Mouse (Mus musculus): ENCODE data around the gene 1700020A23Rik. TPM values are rescaled to one million over a fixed set of nuclear protein-coding genes. Genes with fewer than 3 reads are reported as not detected.

1700020A23Rik gene
- polyA plus RNA-seq (2014; fragmentation: Illumina TruSeq; extraction: RNeasy Lipid Tissue Mini Kit (QIAGEN cat#74804); ENCODE audit: low read depth, low replicate concordance): not detected

DNA sequence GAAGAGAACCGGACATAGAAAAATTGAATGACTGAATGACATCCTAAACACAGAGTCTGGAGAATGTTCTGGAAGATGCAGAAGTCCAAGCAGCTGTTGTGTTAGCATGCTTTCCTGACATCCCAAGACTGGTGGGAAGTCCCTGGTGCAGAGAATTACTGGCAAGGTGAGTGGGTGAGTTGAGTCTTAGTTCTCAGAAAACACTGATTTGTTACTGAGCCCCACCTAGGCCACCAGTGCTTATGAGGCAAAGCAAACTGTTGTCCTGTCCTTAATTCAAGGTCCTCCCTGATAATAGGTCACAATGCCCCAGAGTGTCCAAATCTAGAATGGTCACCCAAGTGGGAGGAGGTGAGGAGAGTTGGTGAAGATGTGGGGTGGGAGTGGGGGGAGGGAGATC lies at the start of gene 1700020A23Rik, which contains the start of gene Gm28372:
1700020A23Rik (plus strand) TSS at position 321 of the 400 bp plus-strand sequence.
Gm28372 (plus strand) TSS at position 301 of the 400 bp plus-strand sequence.

DNA sequence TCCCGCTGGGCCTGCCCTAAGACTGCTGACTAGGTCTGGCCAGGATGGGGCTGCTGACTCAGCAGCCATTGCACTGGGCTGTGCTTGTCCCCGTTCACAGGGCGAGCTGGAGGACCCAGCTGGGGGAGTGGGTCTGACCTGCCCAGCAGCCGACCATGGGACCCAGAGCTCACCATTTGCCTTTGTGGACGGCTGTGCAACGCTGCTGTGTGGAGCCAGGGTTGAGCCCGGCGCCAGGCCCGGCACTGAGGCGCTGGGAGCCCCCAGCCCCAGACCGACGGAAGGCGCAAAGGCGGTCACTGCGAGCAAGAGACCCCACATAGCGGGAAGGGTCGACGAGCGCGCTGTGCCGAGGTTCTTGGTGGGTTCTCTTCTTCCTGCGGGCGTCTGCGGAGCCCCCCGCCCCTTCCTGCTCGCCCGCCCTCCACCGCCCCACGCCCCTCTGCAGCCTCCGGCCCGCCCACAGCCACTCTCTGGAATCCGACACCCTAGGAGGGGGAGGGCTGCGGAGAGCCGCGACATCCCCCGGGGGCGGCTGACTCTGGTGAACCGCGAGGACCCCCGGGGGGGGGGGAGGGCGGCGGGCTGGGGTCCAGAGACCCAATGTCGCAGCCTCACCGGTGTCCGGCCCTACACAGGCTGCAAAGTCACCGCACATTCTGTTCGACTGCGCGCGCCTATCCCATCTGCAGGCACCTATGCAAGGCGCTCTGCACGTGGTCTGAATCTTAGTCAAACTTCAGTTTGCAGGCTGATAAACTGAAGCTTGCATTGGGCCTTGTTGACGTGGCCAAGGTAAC lies 7.7 kb upstream of the 1700020A23Rik start, which contains the start of gene Cpxm1:
Cpxm1 (minus strand) TSS at position 389 of the 800 bp plus-strand sequence.

DNA sequence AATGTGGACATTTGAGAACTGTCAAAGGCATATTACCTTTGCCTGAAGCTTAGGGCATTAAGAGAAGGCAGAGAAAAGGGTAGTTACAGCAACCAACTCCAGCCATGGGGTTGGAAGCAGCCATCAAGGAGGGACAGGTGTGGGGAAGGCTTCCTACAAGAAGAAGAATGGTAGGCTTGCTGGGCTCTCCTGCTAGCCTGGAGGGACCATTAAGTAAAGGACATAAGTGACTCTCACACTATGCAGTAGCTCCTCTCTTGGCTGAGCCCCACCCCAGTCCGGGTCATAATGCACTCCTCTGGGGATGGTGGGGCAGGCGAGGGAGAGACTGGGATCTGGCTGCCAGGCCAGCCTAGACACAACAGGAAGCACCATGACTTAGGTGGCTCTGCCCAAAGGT lies 1.1 kb downstream of the 1700020A23Rik start, which contains the start of gene Tmem239:
Tmem239 (plus strand) TSS at position 301 of the 400 bp plus-strand sequence.

DNA sequence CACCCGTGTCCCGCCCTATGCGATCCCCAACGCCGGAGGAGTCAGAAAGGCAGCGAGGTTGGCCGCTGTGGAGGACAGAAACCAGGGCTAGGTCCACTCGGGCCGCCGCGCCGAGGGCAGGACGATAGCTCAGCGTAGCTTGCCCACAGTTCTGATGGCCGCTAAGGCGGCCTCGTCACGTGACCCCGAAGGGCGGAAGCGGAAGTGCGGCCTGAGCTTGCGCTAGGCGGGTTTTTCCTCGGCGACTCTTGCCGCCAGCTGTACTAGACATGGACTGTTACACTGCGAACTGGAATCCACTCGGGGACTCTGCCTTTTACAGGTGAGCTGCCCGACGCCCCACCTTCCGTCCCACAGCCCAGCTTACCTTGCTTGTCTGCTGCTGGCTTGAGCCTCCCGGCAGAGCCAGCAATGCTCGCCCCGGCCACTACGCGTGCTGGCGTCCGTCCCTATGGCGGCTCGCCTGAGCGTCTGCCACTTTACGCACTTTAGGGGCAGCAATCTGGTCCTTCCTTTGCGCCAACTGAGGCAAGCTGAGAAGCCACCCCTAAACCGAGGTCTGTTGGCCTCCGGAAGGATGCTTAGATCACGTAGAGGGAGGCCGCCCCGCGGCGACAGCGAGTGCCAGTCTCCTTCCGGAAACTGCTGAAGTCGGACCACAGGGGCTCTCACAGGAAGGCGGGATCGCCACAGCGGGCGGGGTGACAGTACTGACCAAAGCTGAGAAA lies 19.2 kb downstream of the 1700020A23Rik start, which contains the start of the genes Vps16 and Pced1a:
Vps16 (plus strand) TSS at position 214 of the 728 bp plus-strand sequence.
Pced1a (minus strand) TSS at position 576 of the 728 bp plus-strand sequence.

DNA sequence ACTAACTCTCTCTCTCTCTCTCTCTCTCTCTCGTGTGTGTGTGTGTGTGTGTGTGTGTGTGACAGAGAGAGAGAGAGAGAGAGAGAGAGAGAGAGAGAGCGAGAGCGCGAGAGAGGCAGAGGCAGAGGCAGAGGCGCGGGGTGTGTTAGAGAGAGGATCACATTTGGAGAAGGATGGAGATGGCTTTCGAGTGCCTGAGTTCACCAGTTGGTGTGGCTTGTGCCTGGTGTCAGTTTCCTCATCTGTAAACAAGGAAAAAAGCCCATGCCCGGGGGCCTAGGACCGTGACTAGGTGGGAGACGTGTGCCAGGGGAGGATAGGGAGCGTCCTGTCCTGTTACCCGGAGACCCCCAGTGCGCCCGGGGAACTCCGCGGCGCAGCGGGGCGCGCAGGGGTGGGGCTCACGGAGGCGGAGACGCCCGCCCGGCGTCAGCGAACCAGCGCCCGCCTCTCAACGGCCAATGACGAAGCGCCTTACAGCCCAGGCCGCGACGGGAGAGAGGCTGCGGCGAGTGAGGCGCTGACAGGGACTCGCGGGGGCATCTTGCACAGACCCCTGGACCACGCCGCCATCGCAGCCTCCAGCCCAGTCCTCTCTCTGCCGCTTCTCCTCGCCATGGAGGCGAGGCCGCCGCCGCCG lies 44.9 kb downstream of the 1700020A23Rik start, which contains the start of gene Ptpra:
Ptpra (plus strand) TSS at position 485 of the 640 bp plus-strand sequence.

Other genes with a start within 250 kb of the 1700020A23Rik start
- gene Snrpb, start 225.9 kb upstream of the 1700020A23Rik start, polyA plus RNA-seq (2014; fragmentation: Illumina TruSeq; extraction: RNeasy Lipid Tissue Mini Kit (QIAGEN cat#74804); ENCODE audit: low read depth, low replicate concordance): 15.5 TPM
- gene Tmc2, start 210.1 kb upstream of the 1700020A23Rik start, polyA plus RNA-seq (2014; fragmentation: Illumina TruSeq; extraction: RNeasy Lipid Tissue Mini Kit (QIAGEN cat#74804); ENCODE audit: low read depth, low replicate concordance): not detected
- gene Nop56, start 130.8 kb upstream of the 1700020A23Rik start, polyA plus RNA-seq (2014; fragmentation: Illumina TruSeq; extraction: RNeasy Lipid Tissue Mini Kit (QIAGEN cat#74804); ENCODE audit: low read depth, low replicate concordance): 87.1 TPM
- 131 TPM for gene Idh3b, start 120.7 kb upstream of the 1700020A23Rik start, polyA plus RNA-seq (2014; fragmentation: Illumina TruSeq; extraction: RNeasy Lipid Tissue Mini Kit (QIAGEN cat#74804); ENCODE audit: low read depth, low replicate concordance)
- 0.52 TPM for gene Ebf4, start 110.1 kb upstream of the 1700020A23Rik start, polyA plus RNA-seq (2014; fragmentation: Illumina TruSeq; extraction: RNeasy Lipid Tissue Mini Kit (QIAGEN cat#74804); ENCODE audit: low read depth, low replicate concordance)
- 0.29 TPM for gene Cpxm1, start 7.7 kb upstream of the 1700020A23Rik start, polyA plus RNA-seq (2014; fragmentation: Illumina TruSeq; extraction: RNeasy Lipid Tissue Mini Kit (QIAGEN cat#74804); ENCODE audit: low read depth, low replicate concordance)
- not detected for gene Gm28372, start within 50 bp of the 1700020A23Rik start, polyA plus RNA-seq (2014; fragmentation: Illumina TruSeq; extraction: RNeasy Lipid Tissue Mini Kit (QIAGEN cat#74804); ENCODE audit: low read depth, low replicate concordance)
- not detected for gene Tmem239, start 1.2 kb downstream of the 1700020A23Rik start, polyA plus RNA-seq (2014; fragmentation: Illumina TruSeq; extraction: RNeasy Lipid Tissue Mini Kit (QIAGEN cat#74804); ENCODE audit: low read depth, low replicate concordance)
- gene Vps16, start 19.1 kb downstream of the 1700020A23Rik start, polyA plus RNA-seq (2014; fragmentation: Illumina TruSeq; extraction: RNeasy Lipid Tissue Mini Kit (QIAGEN cat#74804); ENCODE audit: low read depth, low replicate concordance): 23.9 TPM
- gene Pced1a, start 19.4 kb downstream of the 1700020A23Rik start, polyA plus RNA-seq (2014; fragmentation: Illumina TruSeq; extraction: RNeasy Lipid Tissue Mini Kit (QIAGEN cat#74804); ENCODE audit: low read depth, low replicate concordance): 5.9 TPM
- 196 TPM for gene Ptpra, start 45.0 kb downstream of the 1700020A23Rik start, polyA plus RNA-seq (2014; fragmentation: Illumina TruSeq; extraction: RNeasy Lipid Tissue Mini Kit (QIAGEN cat#74804); ENCODE audit: low read depth, low replicate concordance)
- 1.2 TPM for gene Mrps26, start 158.5 kb downstream of the 1700020A23Rik start, polyA plus RNA-seq (2014; fragmentation: Illumina TruSeq; extraction: RNeasy Lipid Tissue Mini Kit (QIAGEN cat#74804); ENCODE audit: low read depth, low replicate concordance)
- not detected for gene Oxt, start 170.9 kb downstream of the 1700020A23Rik start, polyA plus RNA-seq (2014; fragmentation: Illumina TruSeq; extraction: RNeasy Lipid Tissue Mini Kit (QIAGEN cat#74804); ENCODE audit: low read depth, low replicate concordance)
- not detected for gene Avp, start 177.3 kb downstream of the 1700020A23Rik start, polyA plus RNA-seq (2014; fragmentation: Illumina TruSeq; extraction: RNeasy Lipid Tissue Mini Kit (QIAGEN cat#74804); ENCODE audit: low read depth, low replicate concordance)
- 32.5 TPM for gene Fastkd5, start 224.8 kb downstream of the 1700020A23Rik start, polyA plus RNA-seq (2014; fragmentation: Illumina TruSeq; extraction: RNeasy Lipid Tissue Mini Kit (QIAGEN cat#74804); ENCODE audit: low read depth, low replicate concordance)
- gene Ubox5, start 224.8 kb downstream of the 1700020A23Rik start, polyA plus RNA-seq (2014; fragmentation: Illumina TruSeq; extraction: RNeasy Lipid Tissue Mini Kit (QIAGEN cat#74804); ENCODE audit: low read depth, low replicate concordance): 4.7 TPM
- gene Lzts3, start 237.5 kb downstream of the 1700020A23Rik start, polyA plus RNA-seq (2014; fragmentation: Illumina TruSeq; extraction: RNeasy Lipid Tissue Mini Kit (QIAGEN cat#74804); ENCODE audit: low read depth, low replicate concordance): 2.3 TPM